Mouse (Mus musculus) MEL (cell line): Measurements from ENCODE around the gene Mob3b. TPM values are rescaled to one million over a fixed set of nuclear protein-coding genes. Genes with fewer than 3 reads are reported as not detected.

Experiments
- DNase-seq: peaks from one replicate; pipeline ENCODE4 v3.0.0; 2011; ENCODE audit warnings: low read depth, low spot score
- H3K27ac ChIP-seq: 2 replicates; pipeline ENCODE4 v1.5.1; 2012; ENCODE audit warnings: low read depth, mild to moderate bottlenecking, control low read depth, low read length, moderate library complexity; ENCODE audit not compliant: control insufficient read depth
- H3K27me3 ChIP-seq, 2 experiments: fragments of 150-350 bp in 1 of 2; sonication (generic) in 1 of 2; 2 replicates each; pipeline ENCODE4 v1.6.1; 2012; ENCODE audit warnings: low read length in 2 of 2, mild to moderate bottlenecking in 2 of 2, improper control_type of control experiment in 1 of 2, moderate library complexity in 1 of 2; ENCODE audit not compliant: insufficient read depth in 2 of 2, control insufficient read depth in 1 of 2
- H3K36me3 ChIP-seq, 2 experiments: 2 replicates each; pipeline ENCODE4 v1.6.1; 2012 to 2014; ENCODE audit warnings: low read length in 2 of 2, improper control_type of control experiment in 1 of 2, inconsistent platforms in 1 of 2, mild to moderate bottlenecking in 1 of 2; ENCODE audit not compliant: insufficient read depth in 2 of 2, control insufficient read depth in 1 of 2
- H3K4me1 ChIP-seq, 2 experiments: fragments of 150-350 bp in 1 of 2; sonication (generic) in 1 of 2; 2 replicates each; pipeline ENCODE4 v1.6.1; 2012; ENCODE audit warnings: low read length in 2 of 2, improper control_type of control experiment in 1 of 2, mild to moderate bottlenecking in 1 of 2; ENCODE audit not compliant: insufficient read depth in 2 of 2, control insufficient read depth in 1 of 2
- H3K4me3 ChIP-seq, 2 experiments: fragments of 150-350 bp in 1 of 2; sonication (generic) in 1 of 2; 2 replicates each; pipeline ENCODE4 v1.5.1; 2012; ENCODE audit warnings: low read depth in 2 of 2, low read length in 2 of 2, mild to moderate bottlenecking in 2 of 2, moderate library complexity in 2 of 2, control low read depth in 1 of 2, improper control_type of control experiment in 1 of 2; ENCODE audit not compliant: control insufficient read depth in 1 of 2, insufficient read depth in 1 of 2
- H3K79me2 ChIP-seq: 2 replicates; pipeline ENCODE4 v1.6.1; 2012; ENCODE audit warnings: mild to moderate bottlenecking, low read length, moderate library complexity; ENCODE audit not compliant: control insufficient read depth, poor library complexity, insufficient read depth
- H3K9ac ChIP-seq: 2 replicates; pipeline ENCODE4 v1.6.1; 2012; ENCODE audit warnings: low read depth, mild to moderate bottlenecking, control low read depth, low read length, moderate library complexity; ENCODE audit not compliant: control insufficient read depth, poor library complexity, severe bottlenecking
- H3K9me3 ChIP-seq: fragments of 150-350 bp; sonication (generic); replicated peaks from 2 replicates; pipeline ENCODE4 v1.6.1; 2012; ENCODE audit warnings: mild to moderate bottlenecking, low read length, improper control_type of control experiment, moderate library complexity; ENCODE audit not compliant: insufficient read depth
- BHLHE40 ChIP-seq: IDR thresholded peaks from 2 replicates; pipeline ENCODE4 v1.6.1; 2012; ENCODE audit warnings: low read depth, mild to moderate bottlenecking, inconsistent platforms, low read length, improper control_type of control experiment, borderline replicate concordance
- CHD2 ChIP-seq: IDR thresholded peaks from 2 replicates; pipeline ENCODE4 v1.6.1; 2011; ENCODE audit warnings: low read length, improper control_type of control experiment
- E2F4 ChIP-seq: IDR thresholded peaks from 2 replicates; pipeline ENCODE4 v1.6.1; 2011; ENCODE audit warnings: low read depth, low read length, improper control_type of control experiment, borderline replicate concordance
- ELF1 ChIP-seq: IDR thresholded peaks from 2 replicates; pipeline ENCODE4 v1.6.1; 2014; ENCODE audit warnings: low read depth, mild to moderate bottlenecking, inconsistent platforms, low read length, improper control_type of control experiment, moderate library complexity
- EP300 ChIP-seq, 2 experiments: IDR thresholded peaks; 2 replicates each; pipeline ENCODE4 v1.6.1; 2011; ENCODE audit warnings: improper control_type of control experiment in 2 of 2, low read length in 2 of 2, low read depth in 1 of 2, mild to moderate bottlenecking in 1 of 2
- GATA1 ChIP-seq: IDR thresholded peaks from 2 replicates; pipeline ENCODE4 v1.6.1; 2011; ENCODE audit warnings: low read depth, low read length, improper control_type of control experiment
- HCFC1 ChIP-seq: IDR thresholded peaks from 2 replicates; pipeline ENCODE4 v1.6.1; 2012; ENCODE audit warnings: low read depth, mild to moderate bottlenecking, inconsistent platforms, low read length, improper control_type of control experiment, moderate library complexity
- KAT2A ChIP-seq: conservative IDR thresholded peaks from 2 replicates; pipeline ENCODE4 v1.6.1; 2012; ENCODE audit warnings: low read depth, low read length, improper control_type of control experiment, inconsistent platforms
- MAFK ChIP-seq: IDR thresholded peaks from 2 replicates; pipeline ENCODE4 v1.6.1; 2011; ENCODE audit warnings: low read depth, mild to moderate bottlenecking, low read length, improper control_type of control experiment, borderline replicate concordance
- MEF2A ChIP-seq: IDR thresholded peaks from 2 replicates; pipeline ENCODE4 v1.6.1; 2014; ENCODE audit warnings: low read depth, mild to moderate bottlenecking, inconsistent platforms, low read length, improper control_type of control experiment; ENCODE audit not compliant: poor library complexity, insufficient replicate concordance, severe bottlenecking; ENCODE audit errors: extremely low read depth
- MXI1 ChIP-seq: IDR thresholded peaks from 2 replicates; pipeline ENCODE4 v1.6.1; 2011; ENCODE audit warnings: mild to moderate bottlenecking, low read depth, low read length, improper control_type of control experiment
- NELFE ChIP-seq: IDR thresholded peaks from 2 replicates; pipeline ENCODE4 v1.6.1; 2011; ENCODE audit warnings: low read depth, low read length, improper control_type of control experiment
- NRF1 ChIP-seq: IDR thresholded peaks from 2 replicates; pipeline ENCODE4 v1.6.1; 2014; ENCODE audit warnings: low read depth, mild to moderate bottlenecking, inconsistent platforms, low read length, improper control_type of control experiment, moderate library complexity; ENCODE audit not compliant: poor library complexity, insufficient read depth, severe bottlenecking
- POLR2A ChIP-seq, 2 experiments: IDR thresholded peaks; 2 replicates each; pipeline ENCODE4 v1.6.1; 2011 to 2012; ENCODE audit warnings: low read length in 2 of 2, mild to moderate bottlenecking in 2 of 2, control low read depth in 1 of 2, improper control_type of control experiment in 1 of 2, low read depth in 1 of 2, moderate library complexity in 1 of 2; ENCODE audit not compliant: control insufficient read depth in 1 of 2, insufficient read depth in 1 of 2, poor library complexity in 1 of 2
- POLR2AphosphoS2 ChIP-seq: IDR thresholded peaks from 2 replicates; pipeline ENCODE4 v1.6.1; 2011; ENCODE audit warnings: low read length, improper control_type of control experiment
- POLR2AphosphoS5 ChIP-seq: IDR thresholded peaks from 2 replicates; pipeline ENCODE4 v1.6.1; 2012; ENCODE audit warnings: low read depth, borderline replicate concordance, mild to moderate bottlenecking, inconsistent platforms, low read length, moderate library complexity, mixed read lengths
- RAD21 ChIP-seq: IDR thresholded peaks from 2 replicates; pipeline ENCODE4 v1.6.1; 2011; ENCODE audit warnings: mild to moderate bottlenecking, low read depth, low read length, improper control_type of control experiment
- RCOR1 ChIP-seq: IDR thresholded peaks from 2 replicates; pipeline ENCODE4 v1.6.1; 2012; ENCODE audit warnings: low read depth, mild to moderate bottlenecking, inconsistent platforms, low read length, improper control_type of control experiment
- SIN3A ChIP-seq: IDR thresholded peaks from 2 replicates; pipeline ENCODE4 v1.6.1; 2012; ENCODE audit warnings: low read length, improper control_type of control experiment, inconsistent platforms
- SMC3 ChIP-seq: IDR thresholded peaks from 2 replicates; pipeline ENCODE4 v1.6.1; 2011; ENCODE audit warnings: low read depth, low read length, improper control_type of control experiment
- TAL1 ChIP-seq: IDR thresholded peaks from 2 replicates; pipeline ENCODE4 v1.6.1; 2012; ENCODE audit warnings: mild to moderate bottlenecking, inconsistent platforms, low read length, moderate library complexity, mixed read lengths
- TBP ChIP-seq: IDR thresholded peaks from 2 replicates; pipeline ENCODE4 v1.8.0; 2011; ENCODE audit warnings: low read depth, low read length, improper control_type of control experiment
- UBTF ChIP-seq: IDR thresholded peaks from 2 replicates; pipeline ENCODE4 v1.6.1; 2012; ENCODE audit warnings: low read depth, mild to moderate bottlenecking, inconsistent platforms, low read length, improper control_type of control experiment, moderate library complexity, borderline replicate concordance; ENCODE audit not compliant: insufficient read depth
- USF1 ChIP-seq: IDR thresholded peaks from 2 replicates; pipeline ENCODE4 v1.6.1; 2014; ENCODE audit warnings: low read depth, mild to moderate bottlenecking, inconsistent platforms, low read length, improper control_type of control experiment, moderate library complexity
- ZKSCAN1 ChIP-seq: IDR thresholded peaks from 2 replicates; pipeline ENCODE4 v1.6.1; 2012; ENCODE audit warnings: low read depth, mild to moderate bottlenecking, inconsistent platforms, low read length, improper control_type of control experiment, moderate library complexity
- polyA plus RNA-seq, 2 experiments: library from polyadenylated mRNA; stranded (reverse) in 1 of 2; unstranded in 1 of 2; fragments of >175 nt in 1 of 2; fragments of >200 nt in 1 of 2; gene quantifications; 2 replicates each; pipeline versions ENCODE4 v1.2.1 to v1.2.4; 2012; ENCODE audit warnings: low replicate concordance in 2 of 2, low read depth in 1 of 2; ENCODE audit not compliant: insufficient read length in 2 of 2, insufficient read depth in 1 of 2, missing spikeins in 1 of 2
- total RNA-seq: library from RNA; depleted of rRNA; stranded (reverse); fragments of 300-350 nt; gene quantifications from 2 replicates; pipeline ENCODE4 v1.2.3, GENCODE M21; 2012

Gene Mob3b
- total and polyA plus RNA-seq, 3 experiments = 3.8 to 4.2 TPM; not detected in 1

GRCm38 (mm10) chr4:35092457-35092856, 64.8 kb downstream of the Mob3b start:
- no peaks in the 10 kb centered on the region for H3K36me3 ChIP-seq
- no peak overlapping the region for H3K27ac ChIP-seq
- no peaks in the 10 kb centered on the region for H3K4me1 ChIP-seq
- H3K4me3 ChIP-seq = no peak overlapping the region
- no peaks in the 10 kb centered on the region for H3K9me3 ChIP-seq
- TF ChIP-seq UBTF (no peak), POLR2AphosphoS5 (no peak), EP300 (IDR thresholded peaks at IDR 0.05; ENCODE audit: low read depth in 1 of 2, low read length in 2 of 2) (no peak), BHLHE40 (no peak), MEF2A (no peak), ELF1 (no peak), RAD21 (no peak), MXI1 (no peak), TBP (no peak), E2F4 (no peak), POLR2AphosphoS2 (no peak), NRF1 (no peak), ZKSCAN1 (no peak), USF1 (no peak), SMC3 (no peak), POLR2A (IDR thresholded peaks at IDR 0.05; ENCODE audit: control insufficient read depth in 1 of 2, insufficient read depth in 1 of 2, low read depth in 1 of 2, low read length in 2 of 2, poor library complexity in 1 of 2) (no peak), GATA1 (no peak), NELFE (no peak)
- no peak overlapping the region for H3K9ac ChIP-seq
- no peaks in the 10 kb centered on the region for H3K79me2 ChIP-seq
- no peaks in the 10 kb centered on the region for H3K27me3 ChIP-seq
- DNase-seq = no peak

- Histone ChIP-seq H3K36me3 (no peaks in the 10 kb centered on the region), H3K79me2 (no peaks in the 10 kb centered on the region), H3K9me3 (no peaks in the 10 kb centered on the region), H3K27me3 (no peaks in the 10 kb centered on the region), H3K9ac (no peak overlapping the region), H3K4me1 (no peaks in the 10 kb centered on the region), H3K4me3 (no peak overlapping the region), H3K27ac (no peak overlapping the region)
- DNase-seq = no peak
- TF ChIP-seq HCFC1 = no peak
- no peak for TF ChIP-seq BHLHE40
- no peak for TF ChIP-seq SIN3A
- no peak for TF ChIP-seq CHD2
- TF ChIP-seq ELF1 = no peak
- no peak for TF ChIP-seq ZKSCAN1
- no peak for TF ChIP-seq GATA1
- no peak for TF ChIP-seq NELFE
- TF ChIP-seq MAFK = no peak
- no peak for TF ChIP-seq RCOR1
- TF ChIP-seq TBP = no peak
- no peak for TF ChIP-seq KAT2A
- TF ChIP-seq TAL1 = no peak
- no peak for TF ChIP-seq E2F4
- TF ChIP-seq USF1 = no peak
Observed at GRCm38 (mm10) chr4:35091157-35091784, 66.0 kb downstream of the Mob3b start.
